Mouse (Mus musculus): ENCODE data around the gene 1700061G19Rik. TPM values are rescaled to one million over a fixed set of nuclear protein-coding genes. Genes with fewer than 3 reads are reported as not detected.

Gene 1700061G19Rik
- polyA plus RNA-seq, 1 experiment from 2014 or later, result 0.26 TPM

DNA sequence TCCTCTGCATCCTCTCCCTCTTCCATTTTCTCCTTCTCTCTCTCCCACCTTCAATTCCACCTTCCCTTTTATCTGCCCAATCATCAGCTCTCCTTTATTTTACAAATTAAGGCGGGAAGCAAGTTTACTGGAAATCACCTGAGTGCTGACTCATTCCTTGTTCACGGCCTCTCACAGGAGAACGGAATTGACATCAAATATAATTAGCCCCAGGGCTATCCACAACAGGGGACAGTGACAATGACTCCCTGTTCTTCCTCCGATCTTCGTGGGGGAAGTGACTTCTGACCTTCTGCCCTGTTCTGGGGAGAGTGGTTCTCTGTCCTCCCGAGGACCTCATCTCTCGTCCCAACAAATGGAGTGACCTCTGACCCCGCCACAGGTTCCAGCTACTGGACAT, 1.7 kb downstream of the 1700061G19Rik start:
- H3K4me1 ChIP-seq (ENCODE audit: control insufficient read depth, insufficient read depth, low read length), result no peaks in the 10 kb centered on the region
- ATAC-seq (replicated peaks; ENCODE audit: insufficient number of reproducible peaks, low FRiP score, low TSS enrichment), result no peak
- no peak overlapping the region for H3K4me3 ChIP-seq (ENCODE audit: low read depth, low read length)
- WGBS (ENCODE audit: insufficient replicate concordance), result 67% methylated on average over 8 of the region's 8 CpGs
- H3K27ac ChIP-seq (ENCODE audit: low read depth, low read length), result no peak overlapping the region
- H3K4me2 ChIP-seq, result no peak overlapping the region
- no peaks in the 10 kb centered on the region for H3K36me3 ChIP-seq (ENCODE audit: control insufficient read depth, insufficient read depth, low read length)
- no peak overlapping the region for H3K9ac ChIP-seq (ENCODE audit: low read depth, low read length)
- H3K9me3 ChIP-seq (replicated peaks; ENCODE audit: control insufficient read depth, low read length), result no peaks in the 10 kb centered on the region
- no peaks in the 10 kb centered on the region for H3K27me3 ChIP-seq (ENCODE audit: control insufficient read depth, insufficient read depth, low read length)

DNA sequence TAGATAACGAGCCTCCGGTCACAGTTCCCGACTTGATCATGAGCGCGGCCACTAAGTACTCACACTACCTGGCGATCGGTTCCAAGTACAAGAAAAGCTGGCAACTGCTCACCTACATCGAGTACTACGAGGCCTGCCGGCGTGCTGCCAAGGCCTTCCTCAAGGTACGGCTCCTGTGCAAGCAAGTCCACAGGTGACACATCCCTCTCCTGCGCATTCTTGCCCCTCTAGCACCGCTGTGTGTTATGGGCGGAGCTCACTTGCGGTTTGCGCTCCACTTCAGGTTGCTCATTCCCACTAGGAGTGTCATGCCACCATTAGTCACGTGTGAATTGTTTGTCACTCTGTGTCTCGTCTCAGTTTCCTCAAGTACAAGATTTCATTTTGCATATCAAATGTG, 2.1 kb downstream of the 1700061G19Rik start:
- Histone ChIP-seq H3K9me3 (replicated peaks; ENCODE audit: control insufficient read depth, low read length) (no peaks in the 10 kb centered on the region), H3K36me3 (ENCODE audit: control insufficient read depth, insufficient read depth, low read length) (no peaks in the 10 kb centered on the region), H3K4me2 (no peak overlapping the region), H3K27me3 (ENCODE audit: control insufficient read depth, insufficient read depth, low read length) (no peaks in the 10 kb centered on the region), H3K27ac (ENCODE audit: low read depth, low read length) (no peak overlapping the region), H3K4me3 (ENCODE audit: low read depth, low read length) (no peak overlapping the region), H3K4me1 (ENCODE audit: control insufficient read depth, insufficient read depth, low read length) (no peaks in the 10 kb centered on the region), H3K9ac (ENCODE audit: low read depth, low read length) (no peak overlapping the region)
- ATAC-seq (replicated peaks; ENCODE audit: insufficient number of reproducible peaks, low FRiP score, low TSS enrichment), result no peak
- 86% methylated on average over 19 of the region's 19 CpGs for WGBS (ENCODE audit: insufficient replicate concordance)

DNA sequence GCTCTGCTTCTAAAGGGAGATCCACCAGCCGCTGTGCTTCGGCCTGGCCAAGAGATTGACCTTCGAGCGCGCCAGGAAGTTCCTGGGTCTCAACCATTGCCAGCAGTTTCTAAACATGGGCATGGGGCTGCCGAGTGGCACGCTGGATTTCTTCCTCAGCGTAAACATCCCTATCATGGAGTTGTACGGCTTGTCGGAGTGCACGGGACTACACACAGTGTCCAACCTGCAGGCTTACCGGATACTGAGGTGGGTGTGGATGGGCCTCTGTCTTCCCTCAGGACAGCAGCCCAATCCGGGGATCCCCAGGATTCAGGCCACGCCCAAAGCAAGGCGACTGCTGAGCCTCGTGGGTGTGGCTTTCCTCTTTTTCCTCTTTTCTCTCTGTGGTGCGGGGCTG, 8.3 kb downstream of the 1700061G19Rik start:
- Histone ChIP-seq H3K9ac (ENCODE audit: low read depth, low read length) (peak overlapping the region; percentile 43; the same call in 1 of the 2 replicates), H3K9me3 (replicated peaks; ENCODE audit: control insufficient read depth, low read length) (no peaks in the 10 kb centered on the region; the same call in 1 of the 2 replicates), H3K36me3 (ENCODE audit: control insufficient read depth, insufficient read depth, low read length) (no peaks in the 10 kb centered on the region), H3K27me3 (ENCODE audit: control insufficient read depth, insufficient read depth, low read length) (no peaks in the 10 kb centered on the region), H3K4me1 (ENCODE audit: control insufficient read depth, insufficient read depth, low read length) (peaks cover 8% of the 10 kb centered on the region; the same call in 1 of the 2 replicates), H3K4me3 (ENCODE audit: low read depth, low read length) (peak overlapping the region; percentile 25; the same call in 1 of the 2 replicates), H3K4me2 (peak overlapping the region; percentile 53), H3K27ac (ENCODE audit: low read depth, low read length) (no peak overlapping the region)
- no peak for ATAC-seq (replicated peaks; ENCODE audit: insufficient number of reproducible peaks, low FRiP score, low TSS enrichment)
- 39% methylated on average over 17 of the region's 17 CpGs for WGBS (ENCODE audit: insufficient replicate concordance)

DNA sequence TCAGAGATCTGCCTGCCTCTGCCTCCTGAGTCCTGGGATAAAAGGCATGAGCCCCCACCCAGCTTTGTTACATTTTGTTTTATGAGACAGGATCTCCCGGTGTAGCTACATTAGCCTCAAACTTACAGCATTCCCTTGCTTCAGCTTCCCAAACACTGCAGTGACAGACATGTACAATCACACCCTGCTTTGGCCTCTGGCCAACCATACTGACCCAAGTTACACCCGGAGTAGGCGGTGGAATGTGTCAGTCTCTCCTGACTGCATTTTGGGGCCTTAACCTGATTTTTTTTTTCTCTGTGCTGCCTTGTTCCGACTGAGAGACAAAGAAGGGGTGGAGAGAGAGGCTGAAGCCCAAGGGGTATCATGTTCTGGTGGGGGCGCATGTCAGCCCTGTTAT, 9.1 kb downstream of the 1700061G19Rik start:
- Histone ChIP-seq H3K4me3 (ENCODE audit: low read depth, low read length) (no peak overlapping the region), H3K27ac (ENCODE audit: low read depth, low read length) (no peak overlapping the region), H3K36me3 (ENCODE audit: control insufficient read depth, insufficient read depth, low read length) (no peaks in the 10 kb centered on the region), H3K27me3 (ENCODE audit: control insufficient read depth, insufficient read depth, low read length) (no peaks in the 10 kb centered on the region), H3K4me2 (no peak overlapping the region), H3K9me3 (replicated peaks; ENCODE audit: control insufficient read depth, low read length) (no peaks in the 10 kb centered on the region; the same call in 1 of the 2 replicates), H3K9ac (ENCODE audit: low read depth, low read length) (no peak overlapping the region), H3K4me1 (ENCODE audit: control insufficient read depth, insufficient read depth, low read length) (peaks cover 8% of the 10 kb centered on the region; the same call in 1 of the 2 replicates)
- 53% methylated on average over 5 of the region's 5 CpGs for WGBS (ENCODE audit: insufficient replicate concordance)
- no peak for ATAC-seq (replicated peaks; ENCODE audit: insufficient number of reproducible peaks, low FRiP score, low TSS enrichment)

DNA sequence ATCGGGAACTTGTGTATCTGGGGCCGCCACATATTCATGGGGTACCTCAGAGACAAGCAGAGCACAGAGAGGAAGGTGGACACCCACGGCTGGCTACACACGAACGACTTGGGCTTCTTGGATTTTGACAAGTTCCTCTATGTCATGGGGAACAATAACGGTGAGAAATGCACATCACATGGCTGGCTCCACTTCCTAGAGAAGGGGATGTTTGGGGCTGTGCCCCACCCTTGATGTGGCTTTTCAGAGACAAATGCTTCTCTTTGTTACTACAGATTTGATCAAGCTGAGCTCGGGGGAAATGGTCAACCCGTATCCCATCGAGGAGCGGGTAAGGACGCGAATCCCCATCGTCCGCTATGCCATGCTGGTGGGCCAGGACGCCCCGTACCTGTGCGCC, 9.5 kb downstream of the 1700061G19Rik start:
- ATAC-seq (replicated peaks; ENCODE audit: insufficient number of reproducible peaks, low FRiP score, low TSS enrichment), result no peak
- H3K27ac ChIP-seq (ENCODE audit: low read depth, low read length), result no peak overlapping the region
- H3K4me2 ChIP-seq, result no peak overlapping the region
- no peak overlapping the region for H3K9ac ChIP-seq (ENCODE audit: low read depth, low read length)
- H3K9me3 ChIP-seq (replicated peaks; ENCODE audit: control insufficient read depth, low read length), result no peaks in the 10 kb centered on the region; the same call in 1 of the 2 replicates
- no peaks in the 10 kb centered on the region for H3K27me3 ChIP-seq (ENCODE audit: control insufficient read depth, insufficient read depth, low read length)
- H3K4me3 ChIP-seq (ENCODE audit: low read depth, low read length), result no peak overlapping the region
- 86% methylated on average over 17 of the region's 17 CpGs for WGBS (ENCODE audit: insufficient replicate concordance)
- H3K36me3 ChIP-seq (ENCODE audit: control insufficient read depth, insufficient read depth, low read length), result no peaks in the 10 kb centered on the region
- H3K4me1 ChIP-seq (ENCODE audit: control insufficient read depth, insufficient read depth, low read length), result peaks cover 8% of the 10 kb centered on the region; the same call in 1 of the 2 replicates

DNA sequence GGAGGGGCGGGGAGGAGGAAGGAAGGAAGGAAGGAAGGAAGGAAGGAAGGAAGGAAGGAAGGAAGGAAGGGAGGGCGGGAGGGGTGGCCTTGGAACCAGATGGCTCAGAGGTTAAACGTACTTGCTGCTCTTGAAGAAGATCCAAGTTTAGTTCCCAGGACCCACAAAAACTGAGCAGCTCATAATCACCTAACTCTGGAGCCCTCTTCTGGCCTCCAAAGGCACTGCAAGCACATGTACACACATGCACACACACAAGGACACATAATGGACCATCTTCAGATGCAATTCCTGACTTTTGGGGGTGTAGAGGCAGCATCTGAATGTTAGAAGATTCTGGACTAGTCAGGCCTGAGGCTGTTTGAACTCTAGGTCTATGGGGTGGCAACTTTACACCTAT, 12.8 kb downstream of the 1700061G19Rik start:
- Histone ChIP-seq H3K9me3 (replicated peaks; ENCODE audit: control insufficient read depth, low read length) (no peaks in the 10 kb centered on the region; the same call in 1 of the 2 replicates), H3K27me3 (ENCODE audit: control insufficient read depth, insufficient read depth, low read length) (no peaks in the 10 kb centered on the region), H3K9ac (ENCODE audit: low read depth, low read length) (no peak overlapping the region), H3K4me3 (ENCODE audit: low read depth, low read length) (no peak overlapping the region), H3K4me1 (ENCODE audit: control insufficient read depth, insufficient read depth, low read length) (peaks cover 8% of the 10 kb centered on the region; the same call in 1 of the 2 replicates), H3K36me3 (ENCODE audit: control insufficient read depth, insufficient read depth, low read length) (peaks cover 13% of the 10 kb centered on the region), H3K4me2 (no peak overlapping the region), H3K27ac (ENCODE audit: low read depth, low read length) (no peak overlapping the region)
- WGBS (ENCODE audit: insufficient replicate concordance), result 89% methylated on average over 2 of the region's 3 CpGs
- ATAC-seq (replicated peaks; ENCODE audit: insufficient number of reproducible peaks, low FRiP score, low TSS enrichment), result no peak

DNA sequence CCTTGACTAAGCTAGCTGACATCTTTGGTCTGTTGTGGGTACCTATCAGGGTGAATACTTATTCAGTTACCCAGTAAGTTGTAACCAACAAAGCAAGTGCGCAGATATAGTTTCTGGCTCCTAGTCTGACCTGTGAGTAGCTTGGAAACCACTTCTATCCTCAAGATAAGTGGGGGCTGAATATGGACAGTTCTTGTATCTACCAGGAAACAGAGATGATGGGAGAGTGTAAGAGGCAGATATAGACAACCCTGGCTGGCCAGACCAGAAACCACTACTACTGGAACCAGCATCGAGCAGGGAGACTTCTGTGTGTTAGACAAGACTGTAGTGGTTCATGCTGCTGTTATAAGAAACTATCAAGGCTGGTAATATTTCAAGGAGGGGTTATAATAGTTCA, 14.7 kb downstream of the 1700061G19Rik start:
- Histone ChIP-seq H3K9me3 (replicated peaks; ENCODE audit: control insufficient read depth, low read length) (no peaks in the 10 kb centered on the region; the same call in 1 of the 2 replicates), H3K4me3 (ENCODE audit: low read depth, low read length) (no peak overlapping the region), H3K9ac (ENCODE audit: low read depth, low read length) (no peak overlapping the region), H3K36me3 (ENCODE audit: control insufficient read depth, insufficient read depth, low read length) (peaks cover 25% of the 10 kb centered on the region), H3K4me2 (no peak overlapping the region), H3K27me3 (ENCODE audit: control insufficient read depth, insufficient read depth, low read length) (no peaks in the 10 kb centered on the region), H3K4me1 (ENCODE audit: control insufficient read depth, insufficient read depth, low read length) (no peaks in the 10 kb centered on the region), H3K27ac (ENCODE audit: low read depth, low read length) (no peak overlapping the region)
- WGBS (ENCODE audit: insufficient replicate concordance), result 86% methylated on average over 2 of the region's 2 CpGs
- no peak for ATAC-seq (replicated peaks; ENCODE audit: insufficient number of reproducible peaks, low FRiP score, low TSS enrichment)

DNA sequence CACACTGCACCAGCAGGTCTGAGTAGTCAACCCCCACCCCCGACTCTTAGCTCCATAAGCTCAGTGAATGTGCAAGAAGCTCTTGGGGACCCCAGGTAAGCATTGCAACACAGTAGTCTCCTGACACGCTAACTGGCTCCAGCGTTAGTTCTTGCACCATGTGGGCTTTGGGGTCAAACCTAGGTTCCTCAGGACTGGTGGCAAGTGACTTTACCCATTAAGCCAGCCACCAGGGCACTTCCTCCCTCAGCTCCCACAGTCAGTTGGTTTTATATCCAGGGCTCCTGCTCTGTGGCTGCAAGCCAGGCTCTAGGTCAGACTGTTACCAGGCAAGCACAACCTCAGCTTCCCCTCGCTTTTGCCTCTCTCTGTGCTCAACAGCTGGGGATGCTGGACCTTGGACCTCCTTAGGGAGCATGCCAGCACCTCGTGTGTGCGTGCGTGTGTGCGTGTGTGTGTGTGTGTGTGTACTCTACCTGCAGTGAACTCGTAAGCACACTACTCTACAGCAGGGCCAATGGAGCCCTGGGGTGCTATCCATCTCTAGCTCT, 20.2 kb downstream of the 1700061G19Rik start:
- H3K4me3 ChIP-seq (ENCODE audit: low read depth, low read length), result no peak overlapping the region
- H3K4me1 ChIP-seq (ENCODE audit: control insufficient read depth, insufficient read depth, low read length), result no peaks in the 10 kb centered on the region
- H3K9ac ChIP-seq (ENCODE audit: low read depth, low read length), result no peak overlapping the region
- 89% methylated on average over 9 of the region's 9 CpGs for WGBS (ENCODE audit: insufficient replicate concordance)
- no peak overlapping the region for H3K4me2 ChIP-seq
- H3K27ac ChIP-seq (ENCODE audit: low read depth, low read length), result no peak overlapping the region
- H3K36me3 ChIP-seq (ENCODE audit: control insufficient read depth, insufficient read depth, low read length), result peaks cover 45% of the 10 kb centered on the region
- H3K27me3 ChIP-seq (ENCODE audit: control insufficient read depth, insufficient read depth, low read length), result no peaks in the 10 kb centered on the region
- no peak for ATAC-seq (replicated peaks; ENCODE audit: insufficient number of reproducible peaks, low FRiP score, low TSS enrichment)
- H3K9me3 ChIP-seq (replicated peaks; ENCODE audit: control insufficient read depth, low read length), result no peaks in the 10 kb centered on the region

DNA sequence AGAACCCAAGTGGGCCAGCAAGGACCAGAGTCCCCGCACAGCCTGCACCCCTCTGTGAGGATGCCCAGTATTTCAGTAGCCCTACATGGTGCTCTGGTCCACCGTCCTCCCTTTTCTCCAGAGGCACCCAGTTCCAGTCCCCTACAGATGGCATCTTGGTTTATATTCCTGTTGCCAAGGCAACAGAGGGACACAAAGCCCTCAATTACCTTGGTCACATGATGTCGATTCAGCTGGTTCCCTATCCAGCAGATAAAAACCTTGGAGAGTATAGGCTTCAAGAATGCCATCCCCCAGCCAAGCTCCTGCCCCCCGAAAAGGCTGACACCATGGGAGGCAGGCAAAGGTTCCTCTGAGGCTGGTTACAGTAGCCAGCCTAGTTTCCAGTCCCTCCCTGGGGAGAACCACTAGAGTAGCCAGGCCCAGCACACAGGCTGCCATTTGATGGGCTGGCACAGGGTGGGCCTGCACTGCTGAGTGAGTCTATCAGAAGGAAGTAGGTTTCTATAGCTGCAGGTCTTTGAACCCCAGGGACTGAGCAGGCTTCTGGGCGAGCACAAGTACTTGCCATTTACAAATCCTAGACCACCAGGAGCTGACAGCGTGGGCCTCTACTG, 21.3 kb downstream of the 1700061G19Rik start:
- 91% methylated on average over 6 of the region's 6 CpGs for WGBS (ENCODE audit: insufficient replicate concordance)
- H3K36me3 ChIP-seq (ENCODE audit: control insufficient read depth, insufficient read depth, low read length), result peaks cover 56% of the 10 kb centered on the region
- H3K4me2 ChIP-seq, result no peak overlapping the region
- H3K27me3 ChIP-seq (ENCODE audit: control insufficient read depth, insufficient read depth, low read length), result no peaks in the 10 kb centered on the region
- H3K27ac ChIP-seq (ENCODE audit: low read depth, low read length), result no peak overlapping the region
- no peak overlapping the region for H3K9ac ChIP-seq (ENCODE audit: low read depth, low read length)
- H3K9me3 ChIP-seq (replicated peaks; ENCODE audit: control insufficient read depth, low read length), result no peaks in the 10 kb centered on the region
- no peaks in the 10 kb centered on the region for H3K4me1 ChIP-seq (ENCODE audit: control insufficient read depth, insufficient read depth, low read length)
- no peak overlapping the region for H3K4me3 ChIP-seq (ENCODE audit: low read depth, low read length)
- no peak for ATAC-seq (replicated peaks; ENCODE audit: insufficient number of reproducible peaks, low FRiP score, low TSS enrichment)
